Mouse (Mus musculus) heart, postnatal 0 days (tissue): ENCODE measurements at regions not wholly inside any gene's neighbourhood (a gene's known extent, or its start where the extent isn't known, plus 50 kb on each side); places are given as distances from the start of the nearest gene placed in this dataset.

ENCODE experiments used
- CTCF ChIP-seq: IDR thresholded peaks from 2 replicates; pipeline ENCODE4 v1.5.1; 2016; ENCODE audit warnings: antibody characterized with exemption, control low read depth, low read depth
- EP300 ChIP-seq: IDR thresholded peaks from 2 replicates; pipeline ENCODE4 v1.6.1; 2016; ENCODE audit warnings: antibody characterized with exemption, low read depth

DNA sequence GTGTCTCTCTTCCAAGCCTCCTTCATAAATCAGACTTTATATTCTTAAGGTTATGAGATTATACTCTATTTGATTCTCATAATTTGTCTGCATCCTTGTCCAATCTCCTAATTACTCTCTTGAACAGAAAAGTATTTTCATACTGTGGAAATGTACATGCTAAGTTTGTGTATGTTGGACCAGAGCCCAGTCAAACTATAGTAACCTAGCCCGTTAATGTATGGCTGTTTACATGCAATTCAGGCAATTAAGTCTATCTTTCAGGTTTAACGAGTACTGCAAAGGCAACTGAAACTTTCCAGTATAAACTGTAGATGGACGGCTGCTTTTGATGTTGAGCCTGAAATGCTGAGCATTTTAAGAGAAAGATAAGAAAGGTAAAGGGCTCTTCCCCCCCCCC is 211.7 kb upstream of the Erbb4 start:
- TF ChIP-seq CTCF, result no peak
- TF ChIP-seq EP300, result no peak
